Mouse (Mus musculus): ENCODE results near the gene Leng1.
A peak's percentile ranks its signal among the peaks of the same experiment; 100 is the strongest.

Gene Leng1

DNA sequence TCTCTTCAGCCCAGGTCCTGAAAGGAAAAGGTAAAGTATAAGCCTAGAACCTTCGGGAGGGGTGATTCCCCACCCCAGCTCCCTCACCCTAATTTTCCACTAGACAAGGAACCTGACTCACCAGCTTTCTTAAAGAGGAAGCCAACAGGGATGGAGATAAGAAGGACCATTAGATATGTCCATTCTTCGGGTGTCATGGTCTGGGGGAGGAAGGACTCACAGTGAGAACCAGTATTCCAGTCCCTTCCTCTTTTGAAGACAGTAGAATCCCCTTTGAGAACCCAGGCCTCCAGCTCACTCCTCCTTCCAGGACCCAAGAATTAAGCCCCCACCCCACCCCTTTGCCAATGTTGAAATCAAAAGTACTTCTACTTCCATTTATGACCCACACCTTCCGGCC, 26.3 kb upstream of the Leng1 start:
- no peak for DNase-seq

DNA sequence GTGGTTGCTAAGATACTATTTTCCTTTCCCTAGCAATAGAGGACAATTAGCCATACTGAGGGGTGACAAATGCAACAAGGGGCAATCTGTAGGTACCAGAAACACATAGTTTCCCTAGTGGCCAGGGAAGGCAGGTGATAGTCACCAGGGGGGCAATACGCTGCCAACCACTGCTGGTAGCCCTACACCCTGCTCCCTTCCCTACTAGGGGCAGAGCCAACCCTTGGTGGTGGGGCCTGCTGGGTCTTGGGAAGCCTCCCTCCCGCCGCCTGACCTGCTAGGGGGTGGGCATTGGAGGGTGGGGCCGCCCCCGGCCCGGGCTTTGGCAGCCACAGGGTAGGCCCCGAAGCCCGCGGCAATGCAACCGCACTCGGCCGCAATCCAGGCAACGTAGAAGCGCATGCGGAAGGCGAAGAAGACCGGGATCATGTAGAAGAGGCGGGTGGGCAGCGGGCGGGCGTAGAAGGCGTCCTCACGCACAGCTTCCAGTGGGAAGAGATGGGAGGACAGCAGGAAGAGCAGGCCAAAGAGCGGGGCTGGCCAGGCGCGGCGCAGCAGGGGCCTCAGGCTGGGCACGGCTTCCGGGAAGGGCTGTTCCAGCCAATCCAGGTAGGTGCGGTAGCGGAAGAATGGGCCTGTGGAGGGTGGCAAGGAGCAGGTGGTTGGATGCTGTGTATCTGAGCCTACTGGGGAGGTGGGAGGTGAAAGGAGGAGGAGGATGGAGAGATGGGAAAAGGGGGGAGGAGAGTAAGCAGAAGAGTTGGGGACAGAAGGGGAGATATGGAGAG, 20.0 kb upstream of the Leng1 start:
- peak; percentile 63 to 72 for DNase-seq

DNA sequence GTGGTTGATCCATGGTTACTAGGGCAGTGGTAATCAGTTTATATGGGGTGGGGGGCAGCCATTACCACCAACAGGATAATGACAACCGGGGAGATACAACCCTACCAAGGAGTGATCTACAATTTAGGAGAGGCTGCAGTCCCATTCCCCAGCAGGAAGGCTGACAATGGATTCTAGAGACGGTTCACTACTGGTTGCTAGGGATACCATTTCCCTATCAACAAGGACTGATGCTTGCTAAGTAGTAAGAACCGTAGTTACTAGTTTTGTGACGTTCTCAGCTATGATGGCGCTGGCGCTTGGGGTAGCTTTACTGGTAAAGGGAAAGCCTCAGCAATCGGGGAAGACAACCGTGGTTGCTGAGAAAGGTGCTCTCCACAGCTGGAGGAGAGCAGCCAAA, 19.1 kb upstream of the Leng1 start:
- no peak for DNase-seq

DNA sequence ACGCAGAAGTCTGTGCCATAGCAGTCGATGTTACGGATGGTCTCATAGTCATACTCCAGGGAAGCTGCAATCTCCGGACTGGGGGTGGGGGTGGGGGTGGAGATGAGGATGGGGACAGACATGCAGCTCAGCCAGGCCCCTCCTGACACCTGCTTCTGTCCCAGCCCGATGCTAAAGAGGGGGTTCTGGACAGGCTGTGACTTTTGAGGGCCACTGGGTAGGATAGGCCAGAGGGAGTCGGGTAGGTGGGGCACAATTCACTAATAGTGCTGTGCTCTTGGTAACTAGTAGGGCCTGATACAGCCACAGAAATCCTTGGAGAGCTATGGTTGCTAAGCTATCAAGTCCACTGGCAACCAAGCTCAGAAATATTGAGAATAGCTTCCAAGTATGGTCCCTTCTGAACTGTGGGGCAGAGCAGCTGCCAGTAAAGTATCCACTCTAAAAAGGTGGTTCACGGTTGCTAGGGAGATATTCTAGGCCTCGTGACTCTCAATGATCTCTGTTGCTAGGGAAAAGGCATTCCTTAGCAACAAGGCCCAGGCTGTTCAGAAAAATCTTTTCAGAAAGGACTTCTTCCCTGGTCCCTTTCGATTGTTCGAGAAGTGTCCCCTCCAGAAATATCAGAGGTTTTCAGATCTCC, 18.4 kb upstream of the Leng1 start:
- DNase-seq = no peak

DNA sequence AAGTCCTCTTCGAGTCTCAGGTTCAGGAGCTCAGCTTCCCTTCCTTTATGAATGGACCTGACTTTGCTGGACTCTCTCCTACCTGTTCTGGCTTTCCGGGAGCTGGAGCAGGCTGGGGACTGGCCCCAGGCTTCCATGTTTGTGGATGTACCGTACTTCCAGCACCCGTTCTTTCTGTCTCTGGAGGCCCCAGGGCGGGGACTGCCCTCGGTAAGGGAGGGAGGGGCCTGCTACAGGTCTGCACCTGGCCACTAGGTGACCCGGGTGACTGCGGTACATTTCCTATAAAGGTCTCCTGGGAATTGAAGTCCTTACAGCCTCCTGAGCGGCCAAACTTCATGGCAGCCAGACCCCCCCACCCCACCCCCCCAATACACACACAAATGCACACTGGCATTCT, 11.7 kb upstream of the Leng1 start, which contains the start of gene Tmc4:
TSS of gene Tmc4 (minus strand) at position 212 of the 400 bp plus-strand sequence.
- no peak for DNase-seq

DNA sequence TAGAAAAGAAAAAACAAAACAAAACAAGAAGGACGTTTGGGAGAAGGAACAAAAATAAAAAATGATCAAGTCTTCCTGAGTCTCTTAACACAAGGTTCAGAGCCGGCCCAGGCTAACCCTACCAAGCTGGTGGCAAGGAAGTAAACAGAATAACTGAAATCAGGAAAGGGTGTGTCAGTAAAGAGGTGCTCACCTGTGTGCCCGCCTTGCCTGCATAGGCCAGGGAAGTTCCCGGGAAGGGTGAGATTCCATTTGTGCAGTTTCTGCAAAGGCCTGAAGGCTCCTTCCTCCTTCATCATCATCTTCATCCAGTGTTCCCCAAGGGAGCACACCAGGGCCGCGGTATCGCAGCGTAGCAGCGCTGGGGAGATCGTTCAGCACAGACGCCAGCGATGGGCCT, 10.7 kb upstream of the Leng1 start:
- no peak for DNase-seq

DNA sequence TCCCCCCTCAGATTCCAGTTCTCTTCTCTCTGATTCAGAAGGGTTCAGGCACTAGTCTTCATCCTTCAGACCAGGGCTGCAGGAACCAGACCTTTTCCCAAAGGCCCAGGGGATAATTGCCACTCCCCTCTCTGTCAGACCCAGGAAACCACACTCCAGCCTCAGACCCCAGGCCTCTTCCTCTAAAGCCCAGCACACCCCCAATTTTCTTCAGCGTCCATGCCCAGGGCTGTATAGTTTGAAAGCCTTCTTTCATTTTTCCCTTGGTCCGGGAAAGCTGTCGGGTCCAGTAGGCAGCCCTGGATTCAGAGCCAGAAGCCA, 9.5 kb upstream of the Leng1 start:
- DNase-seq = no peak

DNA sequence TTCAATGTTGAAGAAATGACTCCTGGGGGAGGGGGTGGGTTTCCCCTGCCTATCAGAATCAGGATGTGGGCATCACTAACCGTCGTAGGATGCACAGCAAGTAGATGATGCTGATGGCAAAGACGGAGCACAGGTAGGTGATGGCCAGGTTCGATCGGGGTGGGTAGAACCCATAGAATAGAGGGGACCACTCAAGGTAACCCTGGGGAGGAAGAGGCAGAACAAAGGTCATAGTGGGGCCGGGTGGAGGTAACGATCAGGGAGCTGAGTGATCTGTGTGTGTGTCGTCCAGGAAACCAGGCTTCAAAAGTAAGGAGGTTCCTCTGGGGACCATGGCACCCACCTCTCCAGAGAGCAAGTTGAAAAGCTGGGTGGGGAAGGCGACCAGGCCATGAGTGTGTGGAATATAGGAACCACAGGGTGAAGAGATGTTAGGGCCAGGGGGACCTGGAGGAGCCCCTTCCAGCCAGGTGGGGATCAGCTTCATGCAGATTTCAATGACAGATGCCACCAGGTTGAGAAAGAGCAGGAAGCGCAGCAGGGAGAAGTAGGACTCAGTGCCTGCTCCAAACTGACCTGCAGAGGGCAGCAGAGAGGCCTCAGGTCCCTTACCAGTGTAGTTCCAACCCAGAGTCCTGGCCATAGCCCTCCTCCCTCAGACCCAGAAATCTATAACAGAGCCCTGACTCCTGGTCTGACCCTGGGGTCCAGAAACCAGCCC, 9.0 kb upstream of the Leng1 start:
- peak; percentile 87 for DNase-seq

DNA sequence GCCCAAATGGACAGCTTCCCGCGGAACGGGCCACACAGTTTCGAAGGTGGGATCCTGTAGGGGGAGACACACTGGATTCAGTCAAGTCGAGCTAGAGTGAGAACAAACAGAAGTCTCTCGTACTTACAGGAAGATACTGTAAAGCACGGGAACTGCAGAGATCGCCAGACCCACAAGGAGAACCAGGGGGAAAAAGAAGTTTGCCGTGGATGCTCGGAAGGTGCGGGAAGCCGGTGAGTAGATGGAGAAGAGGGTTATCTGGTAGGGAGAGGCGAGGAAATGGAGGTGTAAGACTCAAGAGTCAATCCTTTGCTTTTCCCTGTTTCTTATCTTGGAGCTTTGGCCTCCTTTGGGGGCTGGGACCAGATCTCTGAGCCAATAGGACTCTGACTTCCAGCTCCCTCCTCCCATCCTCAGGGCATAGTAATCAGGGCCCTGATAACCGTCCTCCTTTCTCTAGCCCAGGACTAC, 1.3 kb upstream of the Leng1 start:
- DNase-seq = no peak

DNA sequence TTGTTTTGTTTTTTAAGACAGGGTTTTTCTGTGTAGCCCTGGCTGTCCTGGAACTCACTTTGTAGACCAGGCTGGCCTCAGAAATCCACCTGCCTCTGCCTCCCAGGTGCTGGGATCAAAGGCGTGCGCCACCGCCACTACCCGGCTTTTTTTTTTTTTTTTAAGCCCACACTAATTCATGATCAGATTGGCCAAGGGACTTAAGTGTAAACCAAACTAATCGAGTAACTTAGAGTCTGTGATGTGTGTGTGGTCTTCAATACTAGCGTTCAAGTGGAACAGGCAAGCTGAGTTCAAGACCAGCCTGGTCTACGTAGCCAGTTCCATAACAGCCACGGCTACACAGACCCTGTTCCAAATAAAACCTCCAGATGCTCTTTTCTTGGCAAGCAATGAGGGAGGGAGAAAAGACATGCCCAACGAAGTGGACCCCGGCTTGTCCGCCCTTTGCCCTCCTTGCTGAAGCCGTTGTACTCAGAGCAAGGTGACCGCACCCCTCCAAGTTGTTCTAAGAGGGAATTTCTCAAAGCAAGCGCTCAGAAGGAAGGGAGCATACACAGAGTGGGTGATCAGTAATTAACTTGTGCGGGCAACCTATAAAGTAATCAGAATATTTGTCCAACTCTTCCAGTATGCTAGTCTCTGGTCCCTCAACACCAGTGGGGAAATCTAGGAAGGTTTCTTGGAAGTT, 971 bp downstream of the Leng1 start:
- no peak for DNase-seq

DNA sequence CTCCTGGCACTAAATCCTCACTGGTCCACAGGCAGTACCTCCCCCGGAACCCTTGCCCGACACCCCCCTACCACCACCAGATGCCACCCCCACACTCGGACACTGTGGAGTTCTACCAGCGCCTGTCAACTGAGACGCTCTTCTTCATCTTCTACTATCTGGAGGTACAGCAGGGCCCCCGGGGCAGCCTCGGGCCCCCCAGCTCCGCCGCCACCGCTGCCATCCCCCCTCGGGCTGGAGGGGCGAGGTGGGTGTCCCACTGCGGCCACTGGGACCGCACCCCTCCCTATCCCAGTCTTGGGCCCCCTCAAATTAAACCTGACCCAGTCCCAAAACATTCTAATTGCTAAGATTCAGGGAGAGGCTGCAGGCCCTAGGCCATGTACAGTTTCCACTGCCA, 7.1 kb downstream of the Leng1 start:
- DNase-seq = no peak

DNA sequence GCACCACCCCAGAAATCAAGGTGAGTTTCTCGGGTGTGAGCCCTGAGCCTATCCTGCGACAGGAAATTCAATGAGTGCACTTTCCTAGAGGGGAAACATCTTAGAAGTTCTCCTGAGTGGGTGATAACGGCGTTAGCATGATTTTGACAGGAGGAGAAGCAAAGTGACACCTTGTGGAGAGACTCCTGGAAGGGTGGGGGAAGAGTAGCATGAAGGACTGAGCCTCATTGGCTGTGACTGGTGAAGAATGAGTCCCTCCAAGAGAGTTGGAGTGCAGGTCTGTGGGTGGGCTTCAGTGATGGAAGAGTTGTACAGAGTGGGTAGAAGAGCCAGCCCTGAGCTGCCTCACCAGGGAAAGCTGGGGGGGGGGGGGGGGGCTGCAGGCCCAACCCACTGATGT, 8.7 kb downstream of the Leng1 start:
- no peak for DNase-seq

DNA sequence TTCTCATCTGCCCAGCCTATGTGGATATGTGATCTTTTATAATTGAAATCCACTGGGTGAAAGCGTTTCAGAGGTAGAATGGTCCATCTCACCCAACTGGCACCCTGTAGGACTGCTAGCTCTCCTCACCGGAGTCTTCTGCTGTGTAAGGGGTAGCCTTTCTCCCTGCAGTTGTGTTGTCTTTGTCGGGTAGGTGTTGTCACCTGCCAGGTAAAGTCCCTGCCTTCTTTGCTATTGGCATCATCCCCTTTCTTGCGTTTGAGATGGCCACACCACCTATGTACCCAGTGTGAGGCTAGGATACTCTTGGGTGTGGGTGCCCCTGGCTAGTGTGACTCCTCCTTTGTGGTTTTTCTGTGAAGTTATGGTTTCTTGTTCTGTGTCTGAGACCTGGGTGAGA, 19.0 kb downstream of the Leng1 start:
- no peak for DNase-seq

DNA sequence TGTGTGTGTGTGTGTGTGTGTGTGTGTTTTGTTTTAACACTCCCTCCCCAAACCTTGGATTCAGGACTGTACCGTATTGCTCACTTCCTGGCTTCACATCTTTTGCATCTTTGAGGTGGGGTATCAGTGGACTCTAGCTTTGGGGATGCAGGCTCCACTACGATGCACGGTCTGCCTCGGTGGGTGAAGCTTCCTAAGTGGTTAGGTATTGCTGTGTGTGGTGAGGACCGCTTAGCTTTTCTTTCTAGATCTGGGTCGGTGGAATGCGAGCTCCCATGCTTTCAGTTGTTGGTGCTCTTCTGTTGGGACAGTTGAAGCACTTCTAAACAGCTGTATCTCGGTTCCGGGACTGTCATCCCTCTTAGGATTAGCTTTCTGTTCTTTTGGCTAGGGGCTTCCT, 19.5 kb downstream of the Leng1 start:
- DNase-seq = no peak

DNA sequence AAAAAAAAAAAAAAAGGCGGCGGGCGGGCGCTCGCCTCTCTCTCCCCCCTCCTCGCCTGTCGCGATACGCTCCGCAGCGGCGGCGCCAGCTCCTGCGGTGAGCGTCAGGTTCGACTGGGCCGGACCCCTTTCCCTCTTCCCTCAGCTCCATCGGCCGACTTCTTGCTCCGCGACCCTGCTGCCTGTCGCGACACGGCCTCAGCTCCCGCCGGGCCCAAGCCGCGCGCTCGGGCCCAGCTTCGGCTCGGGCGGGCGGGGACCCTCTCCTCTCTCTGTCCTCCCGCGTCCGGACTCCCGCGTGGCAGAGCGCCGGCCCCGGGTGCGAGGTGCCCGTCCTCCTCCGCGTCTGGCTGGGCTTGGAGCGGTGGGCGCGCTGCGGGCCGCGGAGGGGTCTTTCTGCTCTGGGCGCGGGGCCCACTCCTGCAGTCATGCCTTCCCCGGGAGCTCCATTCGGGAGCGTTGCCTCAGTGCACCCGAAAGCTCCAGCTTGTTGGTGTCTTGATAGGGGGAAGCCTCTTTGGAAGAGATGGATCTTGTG, 20.1 kb downstream of the Leng1 start:
- no peak for DNase-seq

DNA sequence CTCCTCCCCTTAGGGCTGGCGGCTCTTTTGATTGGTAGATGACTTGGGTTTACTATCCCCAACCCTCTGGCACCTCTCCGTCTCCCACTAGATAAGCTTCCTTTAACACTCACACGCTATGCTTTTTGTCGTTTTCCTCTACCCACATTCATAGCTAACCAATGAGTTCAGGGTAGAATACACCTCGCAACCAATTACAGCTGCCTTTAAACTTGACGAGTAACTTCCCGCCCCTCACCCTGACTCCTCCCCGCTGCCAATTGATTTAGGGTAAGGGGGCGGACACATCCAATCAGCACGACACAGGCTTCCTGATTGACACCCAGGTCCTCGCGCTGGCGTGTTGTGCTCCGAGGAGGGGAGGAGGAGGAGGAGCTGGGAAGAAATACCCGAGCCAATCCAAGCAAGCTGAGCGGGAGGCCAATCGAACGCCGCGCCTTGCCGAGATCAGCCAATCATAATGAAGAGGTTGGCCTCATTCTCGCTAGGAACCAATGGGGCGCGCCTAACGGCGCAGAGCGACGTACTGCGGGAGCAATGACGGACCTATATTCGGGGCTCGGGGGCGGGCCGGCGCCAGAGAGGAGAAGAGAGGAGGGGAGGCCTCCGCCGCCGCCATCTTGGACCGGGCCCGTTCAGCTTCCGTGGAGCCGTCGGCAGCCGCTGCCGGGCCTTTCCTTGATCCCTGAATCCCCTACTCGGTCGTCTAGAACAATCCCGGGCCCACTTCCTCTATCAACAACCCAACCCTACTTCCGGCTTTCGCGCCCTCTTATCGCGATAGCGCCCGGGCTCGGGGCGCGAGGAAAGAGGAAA, 20.8 kb downstream of the Leng1 start, which contains the start of gene Cnot3:
TSS of gene Cnot3 (plus strand) at position 597 of the 816 bp plus-strand sequence.
- DNase-seq = peak; percentile 97

DNA sequence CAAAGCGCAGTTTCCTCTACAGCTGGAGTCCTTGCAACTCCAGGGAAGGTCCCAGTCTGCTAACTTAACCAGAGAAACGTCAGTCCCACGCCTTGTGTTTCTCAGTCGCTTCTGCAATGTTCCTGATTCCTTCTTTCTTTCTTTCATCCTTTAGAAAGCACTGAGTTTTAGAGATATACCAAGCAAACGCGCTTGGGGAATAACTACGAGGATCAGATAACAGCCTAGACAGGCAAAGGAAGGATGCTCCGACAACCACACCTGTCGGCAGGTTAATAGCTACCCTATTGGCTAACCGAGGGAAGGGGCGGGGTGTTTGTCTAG, 21.3 kb downstream of the Leng1 start:
- peak in 1 of 2 experiments; percentile 94 for DNase-seq

DNA sequence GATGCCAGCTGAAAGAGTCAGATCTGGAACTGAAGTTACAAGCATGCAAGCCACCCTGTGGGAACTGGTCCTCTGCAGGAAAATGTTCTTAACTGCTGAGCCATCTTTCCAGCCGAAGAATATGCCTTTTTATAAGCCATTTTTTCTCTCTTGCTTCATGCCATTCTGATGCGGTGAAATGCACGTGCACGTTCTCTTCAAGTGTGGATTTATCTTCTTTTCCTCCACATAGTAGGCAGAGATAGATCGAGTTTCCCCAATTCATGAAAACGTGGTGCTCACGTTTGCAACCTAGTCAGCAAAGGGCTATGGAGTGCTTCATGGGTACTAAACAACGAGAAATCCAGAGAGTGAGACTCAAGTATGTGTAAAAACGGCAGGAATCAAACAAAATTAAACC, 21.8 kb downstream of the Leng1 start:
- DNase-seq = no peak

DNA sequence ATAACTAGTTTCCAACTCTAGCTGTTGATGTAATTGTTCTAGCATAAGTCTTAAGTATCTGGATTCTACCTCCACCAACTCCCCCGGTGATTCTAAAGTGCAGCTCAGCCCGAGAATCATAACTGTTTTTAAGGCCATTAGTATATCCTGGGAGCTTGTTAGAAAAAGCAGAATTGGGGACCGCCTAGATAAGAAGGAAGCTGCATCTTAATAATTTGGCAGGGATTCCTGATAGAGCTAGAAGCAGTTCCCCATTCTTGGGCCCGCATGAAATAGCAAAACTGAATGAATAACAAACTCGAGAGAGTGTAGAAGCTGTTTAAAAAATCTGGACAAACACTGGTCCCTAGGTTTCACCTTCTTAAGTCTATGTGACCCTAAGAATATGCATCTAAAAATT, 22.2 kb downstream of the Leng1 start:
- no peak for DNase-seq

DNA sequence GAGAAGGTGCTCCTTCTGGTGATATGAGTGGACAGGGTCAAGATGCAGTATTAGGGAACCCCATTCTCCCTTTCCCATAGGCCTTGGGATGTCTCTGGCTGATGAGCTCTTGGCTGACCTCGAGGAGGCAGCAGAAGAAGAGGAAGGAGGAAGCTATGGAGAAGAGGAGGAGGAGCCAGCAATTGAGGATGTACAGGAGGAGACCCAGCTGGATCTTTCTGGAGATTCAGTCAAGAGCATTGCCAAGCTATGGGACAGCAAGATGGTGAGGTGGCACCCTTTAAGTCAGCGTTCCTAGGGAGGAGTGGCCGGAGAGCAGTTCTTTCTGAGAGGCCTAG, 35.2 kb downstream of the Leng1 start:
- no peak for DNase-seq

DNA sequence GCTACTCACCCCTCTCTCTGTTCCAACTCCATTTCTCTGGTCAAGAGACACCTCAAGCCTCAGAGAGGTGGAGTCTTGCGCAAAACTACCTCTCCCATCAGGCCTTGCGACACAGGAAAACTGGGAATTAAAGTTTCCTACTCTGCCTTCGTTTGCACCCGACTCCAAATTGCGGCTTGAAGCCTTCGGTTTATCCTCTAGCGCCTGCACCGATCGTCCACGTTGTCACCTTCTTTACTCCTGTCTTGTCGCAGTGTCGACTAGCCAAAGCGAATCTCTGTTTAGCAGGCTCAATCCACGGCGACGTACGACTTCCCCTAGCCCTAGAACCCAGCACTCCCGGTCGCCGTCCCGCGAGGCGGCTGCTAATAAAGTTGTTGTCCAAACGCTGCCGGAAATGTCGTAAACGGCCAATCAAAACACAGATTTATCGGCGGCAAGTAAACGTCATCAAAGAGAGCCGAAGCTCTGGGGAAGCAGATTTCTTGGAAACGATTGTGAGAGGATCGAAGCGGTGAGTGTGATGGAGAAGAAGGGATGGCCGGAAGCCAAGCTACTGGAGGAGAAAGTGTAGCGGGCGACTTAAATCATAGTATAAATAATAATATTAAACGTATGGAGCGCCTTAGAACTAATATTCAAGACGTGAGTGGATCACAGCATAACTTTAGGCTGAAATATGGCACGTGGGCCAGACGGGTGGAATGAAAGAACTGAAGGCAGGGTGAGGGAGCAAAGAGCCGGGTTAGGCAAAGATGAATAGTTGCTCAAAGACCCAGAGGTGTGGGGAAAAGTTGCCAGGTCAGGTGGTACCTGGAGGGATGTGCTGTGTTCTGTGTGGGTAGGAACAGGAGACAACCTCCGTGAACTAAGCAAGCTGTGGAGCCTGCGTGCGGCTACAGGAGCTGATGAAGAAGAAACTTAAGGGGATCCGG, 35.8 kb downstream of the Leng1 start, which contains the start of the genes Tfpt and Prpf31:
TSS of gene Tfpt (minus strand) at position 387 of the 935 bp plus-strand sequence.
TSS of gene Prpf31 (plus strand) at position 443 of the 935 bp plus-strand sequence.
- peak; percentile 90 to 97 for DNase-seq

Measured in cerebellum, postnatal 36 days (tissue).